Mouse (Mus musculus) midbrain, embryonic 11.5 days (tissue): ENCODE data around the gene Slc26a11. TPM values are rescaled to one million over a fixed set of nuclear protein-coding genes. Genes with fewer than 3 reads are reported as not detected.
"Not testable (repeated sequence)": the region's sequence is repeated elsewhere in the genome, so short reads cannot be mapped to it uniquely, and the experiment has no call there.

ENCODE experiments used
- ATAC-seq: fragments of 200-750 bp; cut with Nextera tagmentation; 2 replicates; pipeline ENCODE4 v1.8.0; 2017; ENCODE audit warnings: moderate TSS enrichment, moderate library complexity; ENCODE audit not compliant: low FRiP score
- DNase-seq: peaks from one replicate; pipeline ENCODE4 v3.0.0; 2015; ENCODE audit warnings: low spot score; ENCODE audit errors: missing footprints
- H3K27ac ChIP-seq: fragments of 300-500 bp; sonication (generic); 2 replicates; pipeline ENCODE4 v1.5.1; 2014; ENCODE audit warnings: low read depth, low read length
- H3K27me3 ChIP-seq: fragments of 300-500 bp; sonication (generic); 2 replicates; pipeline ENCODE4 v1.6.1; 2014; ENCODE audit warnings: mild to moderate bottlenecking, low read length, moderate library complexity, mixed read lengths; ENCODE audit not compliant: control insufficient read depth, insufficient read depth
- H3K36me3 ChIP-seq: fragments of 300-500 bp; sonication (generic); 2 replicates; pipeline ENCODE4 v1.6.1; 2014; ENCODE audit warnings: mild to moderate bottlenecking, low read length, moderate library complexity, mixed read lengths; ENCODE audit not compliant: control insufficient read depth, insufficient read depth
- H3K4me1 ChIP-seq: fragments of 300-500 bp; sonication (generic); 2 replicates; pipeline ENCODE4 v1.6.1; 2014; ENCODE audit warnings: low read length; ENCODE audit not compliant: control insufficient read depth, insufficient read depth
- H3K4me2 ChIP-seq: fragments of 300-500 bp; sonication (generic); 2 replicates; pipeline ENCODE4 v1.6.1; 2014; ENCODE audit warnings: mild to moderate bottlenecking, moderate library complexity
- H3K4me3 ChIP-seq: fragments of 300-500 bp; sonication (generic); 2 replicates; pipeline ENCODE4 v1.5.1; 2014; ENCODE audit warnings: low read depth, low read length
- H3K9ac ChIP-seq: fragments of 300-500 bp; sonication (generic); 2 replicates; pipeline ENCODE4 v1.6.1; 2014; ENCODE audit warnings: low read length
- H3K9me3 ChIP-seq: fragments of 300-500 bp; sonication (generic); 2 replicates; pipeline ENCODE4 v1.6.1; 2016; ENCODE audit warnings: low read length; ENCODE audit not compliant: control insufficient read depth
- WGBS: fragments of 180-500 bp; shearing (Covaris S2); extraction: QIAGEN DNeasy Blood & Tissue Kit; methylation state at CpG from one replicate; pipeline ENCODE4 v1.1.7; 2014; 5-methylcytosine and 5-hydroxymethylcytosine counted together
- polyA plus RNA-seq: library from polyadenylated mRNA; unstranded; fragments of >200 nt; fragmentation: Nextera tagmentation; extraction: Ambion mirVana; gene quantifications from 2 replicates; pipeline ENCODE4 v1.2.1, GENCODE M21; 2014

Slc26a11 gene
- polyA plus RNA-seq, 1 experiment from 2014 or later: 5.1 TPM

- no peak overlapping the region for H3K9ac ChIP-seq
- no peak for ATAC-seq
- no peaks in the 10 kb centered on the region for H3K9me3 ChIP-seq
- H3K27ac ChIP-seq: no peak overlapping the region
- H3K4me2 ChIP-seq: no peak overlapping the region
- no peaks in the 10 kb centered on the region for H3K27me3 ChIP-seq
- DNase-seq: no peak
- no peaks in the 10 kb centered on the region for H3K4me1 ChIP-seq
- 98% methylated on average over 1 of the region's 1 CpGs for WGBS
- no peak overlapping the region for H3K4me3 ChIP-seq
- H3K36me3 ChIP-seq: peaks cover 3% of the 10 kb centered on the region; the same call in 1 of the 2 replicates
Observed at GRCm38 (mm10) chr11:119378551-119378950, 23.2 kb downstream of the Slc26a11 start.

- H3K4me2 ChIP-seq: no peak overlapping the region
- H3K9ac ChIP-seq: no peak overlapping the region
- H3K4me1 ChIP-seq: no peaks in the 10 kb centered on the region
- H3K9me3 ChIP-seq: no peaks in the 10 kb centered on the region
- H3K36me3 ChIP-seq: peaks cover 3% of the 10 kb centered on the region; the same call in 1 of the 2 replicates
- ATAC-seq (no peak), DNase-seq (no peak)
- H3K27me3 ChIP-seq: no peaks in the 10 kb centered on the region
- no peak overlapping the region for H3K27ac ChIP-seq
- H3K4me3 ChIP-seq: no peak overlapping the region
- 82% methylated on average over 9 of the region's 9 CpGs for WGBS
Observed at GRCm38 (mm10) chr11:119381631-119382337, 26.4 kb downstream of the Slc26a11 start.

- WGBS: 73% methylated on average over 6 of the region's 6 CpGs
Observed at GRCm38 (mm10) chr11:119382338-119382850, 27.0 kb downstream of the Slc26a11 start.

GRCm38 (mm10) chr11:119384904-119385303 lies 29.5 kb downstream of the Slc26a11 start:
- no peak overlapping the region for H3K27ac ChIP-seq
- H3K27me3 ChIP-seq: peaks cover 17% of the 10 kb centered on the region
- no peaks in the 10 kb centered on the region for H3K9me3 ChIP-seq
- no peak for ATAC-seq
- H3K9ac ChIP-seq: no peak overlapping the region
- WGBS: 82% methylated on average over 4 of the region's 4 CpGs
- H3K36me3 ChIP-seq: no peaks in the 10 kb centered on the region
- H3K4me2 ChIP-seq: no peak overlapping the region
- H3K4me1 ChIP-seq: peaks cover 3% of the 10 kb centered on the region
- DNase-seq: no peak
- no peak overlapping the region for H3K4me3 ChIP-seq

More at GRCm38 (mm10) chr11:119382338-119382850, 27.0 kb downstream of the Slc26a11 start:
- peaks cover 3% of the 10 kb centered on the region; the same call in 1 of the 2 replicates for H3K36me3 ChIP-seq
- no peak overlapping the region for H3K4me2 ChIP-seq
- no peaks in the 10 kb centered on the region for H3K9me3 ChIP-seq
- H3K27me3 ChIP-seq: no peaks in the 10 kb centered on the region
- DNase-seq (no peak), ATAC-seq (no peak)
- no peaks in the 10 kb centered on the region for H3K4me1 ChIP-seq
- no peak overlapping the region for H3K4me3 ChIP-seq
- no peak overlapping the region for H3K9ac ChIP-seq
- H3K27ac ChIP-seq: no peak overlapping the region

- Histone ChIP-seq H3K36me3 (no peaks in the 10 kb centered on the region), H3K9ac (no peak overlapping the region), H3K4me2 (no peak overlapping the region), H3K4me1 (peaks cover 11% of the 10 kb centered on the region), H3K4me3 (no peak overlapping the region), H3K9me3 (no peaks in the 10 kb centered on the region), H3K27me3 (peaks cover 32% of the 10 kb centered on the region), H3K27ac (no peak overlapping the region)
- 97% methylated on average over 5 of the region's 5 CpGs for WGBS
- DNase-seq (no peak), ATAC-seq (no peak)
Observed at GRCm38 (mm10) chr11:119386306-119386705, 30.9 kb downstream of the Slc26a11 start.

- peaks cover 41% of the 10 kb centered on the region for H3K27me3 ChIP-seq
- not testable (repeated sequence) for H3K4me3 ChIP-seq, H3K27ac ChIP-seq, DNase-seq, H3K4me2 ChIP-seq, H3K9me3 ChIP-seq, ATAC-seq, H3K9ac ChIP-seq, H3K36me3 ChIP-seq
- 30% methylated on average over 3 of the region's 3 CpGs for WGBS
- H3K4me1 ChIP-seq: peaks cover 14% of the 10 kb centered on the region
Observed at GRCm38 (mm10) chr11:119387273-119387672, 31.9 kb downstream of the Slc26a11 start.

- Histone ChIP-seq H3K27me3 (peaks cover 66% of the 10 kb centered on the region), H3K9me3 (no peaks in the 10 kb centered on the region), H3K9ac (peak overlapping the region; percentile 34), H3K27ac (no peak overlapping the region), H3K4me1 (peaks cover 19% of the 10 kb centered on the region), H3K4me3 (peak overlapping the region; percentile 45), H3K4me2 (peak overlapping the region; percentile 77), H3K36me3 (no peaks in the 10 kb centered on the region)
- under 1% methylated on average over 35 of the region's 35 CpGs for WGBS
- ATAC-seq: peak; percentile 62
- no peak for DNase-seq
Observed at GRCm38 (mm10) chr11:119389851-119390270, 34.5 kb downstream of the Slc26a11 start.

- Histone ChIP-seq H3K4me1 (peaks cover 19% of the 10 kb centered on the region), H3K27me3 (peaks cover 72% of the 10 kb centered on the region), H3K4me2 (peak overlapping the region; percentile 77), H3K9me3 (no peaks in the 10 kb centered on the region), H3K27ac (no peak overlapping the region), H3K36me3 (no peaks in the 10 kb centered on the region), H3K9ac (peak overlapping the region; percentile 34), H3K4me3 (peak overlapping the region; percentile 45)
- DNase-seq (peak; percentile 97), ATAC-seq (peak; percentile 44; the same call in 1 of the 2 replicates)
- WGBS: 2% methylated on average over 53 of the region's 53 CpGs
Observed at GRCm38 (mm10) chr11:119390271-119391231, 35.2 kb downstream of the Slc26a11 start.
